Mouse (Mus musculus) 3134 (cell line): ENCODE measurements around the gene Cox6a2.

Source experiments
- DNase-seq: peaks from one replicate; pipeline ENCODE4 v3.0.0-alpha.2; 2011; ENCODE audit warnings: low spot score; ENCODE audit not compliant: insufficient read length; ENCODE audit errors: extremely low read depth

The Cox6a2 gene

DNA sequence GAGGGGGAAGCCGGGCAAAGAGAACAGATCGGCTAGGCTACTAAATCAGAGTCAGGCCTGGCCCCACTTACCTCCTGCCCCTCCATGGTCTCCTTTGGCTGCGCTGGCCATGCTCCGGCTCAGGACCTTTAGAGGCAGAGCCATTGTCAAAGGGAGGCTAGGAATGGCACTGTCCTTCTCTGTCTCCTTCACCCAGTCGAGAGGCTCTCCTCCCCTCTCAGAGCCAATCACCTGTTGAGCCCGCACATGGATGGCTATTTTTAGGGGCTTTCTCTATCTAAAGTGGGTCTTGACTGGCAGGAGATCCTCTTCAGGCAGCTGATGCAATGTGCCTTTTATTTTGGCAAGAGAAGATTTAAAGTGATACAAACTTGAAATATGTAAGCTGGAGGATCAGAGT, at the start of gene Cox6a2:
Gene Cox6a2, minus strand, starts transcription at position 236 of the 400 bp plus-strand sequence.
- DNase-seq = no peak

DNA sequence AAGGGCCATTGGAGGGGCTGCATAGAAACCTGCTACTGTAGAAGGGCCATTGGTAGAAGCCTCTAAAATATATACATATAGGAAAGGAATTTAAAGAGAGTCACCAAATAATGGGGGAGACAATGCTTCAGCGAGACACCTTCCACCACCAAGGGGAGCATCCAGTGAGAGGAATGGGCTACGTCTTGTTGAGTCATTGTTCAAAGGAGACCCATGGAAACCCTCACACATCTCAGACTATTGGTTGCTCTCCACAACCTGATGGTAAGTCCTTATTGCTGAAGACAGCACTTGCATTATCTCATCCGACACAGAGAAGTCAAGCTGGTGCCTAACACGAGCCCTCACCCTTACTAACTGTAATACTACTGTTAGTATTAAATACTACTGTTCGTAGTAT, 49.6 kb upstream of the Cox6a2 start:
- DNase-seq = no peak

DNA sequence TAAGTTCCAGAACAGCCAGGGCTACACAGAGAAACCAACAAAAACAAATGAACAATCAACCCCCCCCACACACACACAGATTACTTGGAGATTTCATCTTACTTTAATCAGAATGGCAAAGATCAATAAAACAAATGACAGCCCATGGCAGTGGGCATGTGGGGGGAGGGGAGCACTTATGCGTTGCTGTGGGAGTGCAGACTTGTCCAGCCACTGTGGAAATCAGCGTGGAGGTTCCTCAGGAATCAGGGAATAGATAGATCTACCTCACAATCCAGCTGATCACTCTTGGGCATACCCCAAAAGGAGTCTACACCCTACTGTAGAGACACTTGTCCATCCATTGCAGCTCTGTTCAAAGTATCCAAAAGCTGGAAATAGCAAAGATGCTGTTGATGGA, 48.8 kb upstream of the Cox6a2 start:
- DNase-seq = no peak

DNA sequence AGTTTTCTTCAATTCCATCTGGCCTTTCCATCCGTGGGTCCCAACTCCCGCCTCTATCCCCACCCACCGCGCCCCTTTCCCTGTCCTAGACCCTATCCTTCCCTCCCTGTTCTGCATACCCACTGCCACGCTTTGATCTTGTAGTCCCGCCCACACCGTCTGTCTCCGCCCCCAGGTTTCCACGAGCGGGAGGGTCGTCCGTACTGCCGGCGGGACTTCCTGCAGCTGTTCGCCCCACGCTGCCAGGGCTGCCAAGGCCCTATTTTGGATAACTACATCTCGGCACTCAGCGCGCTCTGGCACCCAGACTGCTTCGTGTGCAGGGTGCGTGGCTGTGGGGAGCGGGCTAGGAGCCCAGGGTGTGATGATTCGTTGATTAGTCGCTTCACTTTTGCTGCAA, 46.4 kb upstream of the Cox6a2 start:
- DNase-seq = no peak

DNA sequence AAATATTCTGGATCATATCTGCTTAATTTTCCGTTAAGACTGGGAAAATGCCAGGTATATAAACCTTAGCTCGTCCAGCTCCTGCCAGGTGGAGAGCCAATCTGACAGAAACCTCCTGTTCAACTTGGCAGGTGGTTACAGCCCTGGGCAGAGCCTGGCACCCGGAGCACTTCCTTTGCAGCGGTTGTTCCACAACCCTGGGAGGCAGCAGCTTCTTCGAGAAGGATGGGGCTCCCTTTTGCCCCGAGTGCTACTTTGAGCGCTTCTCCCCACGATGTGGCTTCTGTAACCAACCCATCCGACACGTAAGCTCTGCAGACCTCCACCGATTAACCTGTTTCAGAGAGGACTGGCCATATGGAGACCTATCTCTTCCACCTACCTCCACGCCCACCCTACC, 45.8 kb upstream of the Cox6a2 start:
- no peak for DNase-seq

DNA sequence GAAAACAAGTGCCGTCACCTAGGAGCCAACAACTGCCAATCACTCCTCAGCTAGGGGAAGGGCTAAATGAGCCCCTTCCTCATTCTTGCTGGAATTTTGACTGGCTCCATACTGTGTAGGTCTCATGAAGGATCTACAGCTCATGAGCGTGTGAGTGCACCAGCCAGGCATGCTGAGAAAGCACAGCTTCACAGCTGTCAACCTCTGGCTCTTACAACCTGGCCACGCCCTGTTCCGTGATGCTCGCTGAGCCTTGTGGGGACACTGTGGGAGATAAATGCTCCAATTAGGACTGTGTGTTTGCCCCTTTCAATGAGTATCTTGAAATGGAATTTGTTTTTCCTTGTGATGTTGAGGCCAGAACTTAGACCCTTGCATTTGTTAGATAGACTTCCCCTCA, 43.8 kb upstream of the Cox6a2 start:
- DNase-seq = no peak

DNA sequence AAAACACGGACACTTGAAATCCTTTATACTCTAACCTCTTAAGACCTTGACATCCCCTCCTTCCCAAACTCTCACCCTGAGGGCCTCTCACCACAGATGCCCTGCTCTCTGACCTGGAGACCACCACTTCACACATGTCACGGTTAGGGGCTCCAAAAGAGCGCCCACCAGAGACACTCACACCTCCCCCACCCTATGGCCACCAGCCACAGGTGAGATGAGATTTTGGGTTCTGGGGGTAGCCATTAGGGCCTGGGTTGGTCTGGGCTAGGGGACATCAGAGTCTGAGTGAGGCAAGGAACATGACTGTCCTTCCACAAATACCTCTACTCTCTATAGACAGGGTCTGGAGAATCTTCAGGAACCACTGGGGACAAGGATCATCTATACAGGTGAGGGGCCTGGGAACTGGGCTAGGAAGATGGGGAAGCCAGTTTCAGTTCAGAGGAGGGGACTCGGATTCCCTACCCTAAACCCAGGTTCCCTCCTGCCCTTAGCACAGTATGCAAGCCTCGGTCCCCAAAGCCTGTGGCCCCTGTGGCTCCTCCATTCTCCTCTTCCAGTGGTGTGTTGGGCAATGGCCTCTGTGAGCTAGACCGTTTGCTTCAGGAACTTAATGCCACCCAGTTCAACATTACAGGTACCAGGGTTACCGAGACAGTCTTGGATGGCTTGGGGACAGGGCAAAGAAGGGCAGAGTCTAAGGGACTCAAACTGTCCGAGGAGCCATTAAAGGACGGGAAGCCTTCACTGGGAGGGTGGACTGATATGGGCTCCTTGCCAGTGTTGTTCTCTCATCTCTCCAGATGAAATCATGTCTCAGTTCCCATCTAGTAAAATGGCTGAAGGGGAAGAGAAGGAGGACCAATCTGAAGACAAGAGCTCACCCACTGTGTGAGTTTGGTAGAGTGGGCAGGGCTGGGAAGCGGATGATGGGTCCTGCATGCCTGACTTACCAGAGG, 42.2 kb upstream of the Cox6a2 start:
- DNase-seq = no peak

DNA sequence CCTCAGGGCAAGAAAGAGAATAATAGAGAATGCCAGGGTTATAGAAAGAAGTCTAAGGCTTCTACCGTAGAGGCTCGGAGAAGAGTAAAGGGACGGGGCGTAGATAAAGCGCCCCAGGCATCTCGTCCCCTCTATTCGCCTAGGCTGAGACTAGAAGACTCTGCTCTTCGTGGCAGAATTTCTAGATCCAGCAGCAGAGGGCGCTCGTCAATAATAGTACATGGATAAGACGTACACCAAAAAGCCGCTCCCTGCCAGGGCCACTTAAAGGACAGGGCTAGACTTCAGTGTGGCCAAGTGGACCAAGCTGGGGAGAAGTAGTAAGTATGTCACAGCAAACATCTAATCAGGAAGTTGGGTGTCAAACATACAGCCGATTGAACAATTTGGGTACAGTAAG, 41.3 kb upstream of the Cox6a2 start:
- peak; percentile 35 for DNase-seq

DNA sequence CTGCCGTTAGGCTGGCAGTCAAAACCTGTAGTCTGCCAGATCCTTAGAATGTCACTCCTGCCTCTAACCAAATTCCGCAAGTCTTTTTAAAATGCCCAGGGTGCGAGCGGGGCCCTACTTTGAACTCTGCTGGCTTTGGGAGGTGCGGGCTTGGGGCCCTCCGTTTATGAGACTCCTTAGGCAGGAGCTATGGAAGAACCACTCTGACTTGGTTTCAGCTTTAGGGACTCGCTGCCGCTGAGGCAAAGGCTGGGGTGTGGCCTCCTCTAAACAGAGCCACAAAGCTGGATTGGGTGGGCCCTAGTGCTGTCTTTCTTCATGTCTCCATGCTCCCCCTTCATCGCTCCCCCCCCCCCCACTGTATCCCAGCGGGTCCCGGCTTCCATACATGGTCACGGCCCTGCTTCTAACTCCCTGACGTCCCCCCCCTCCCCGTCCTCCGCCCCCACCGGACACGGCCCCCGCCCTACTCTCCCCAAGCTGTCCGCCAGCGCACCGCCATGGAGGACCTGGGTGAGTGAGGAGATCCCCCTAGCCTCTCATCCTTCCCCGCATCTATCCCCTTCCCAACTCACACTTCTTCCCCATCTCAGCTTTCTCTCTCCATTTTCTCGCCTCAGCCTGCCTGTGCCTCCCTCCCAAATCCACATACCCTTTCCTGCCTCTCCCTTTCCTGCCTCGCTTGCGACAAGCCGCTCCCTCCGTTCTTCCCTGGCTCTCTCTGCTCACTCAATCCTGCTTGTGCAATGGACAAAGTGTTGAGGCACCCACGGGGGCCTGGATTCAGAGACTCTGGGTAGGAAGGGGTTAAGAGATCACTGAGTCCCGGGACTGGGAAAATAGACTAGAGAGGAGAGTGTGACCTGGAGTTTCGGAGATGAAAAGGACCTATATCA, 40.6 kb upstream of the Cox6a2 start, which contains the start of gene Tgfb1i1:
Gene Tgfb1i1, plus strand, starts transcription at position 317 of the 896 bp plus-strand sequence.
- DNase-seq = peak; percentile 75

DNA sequence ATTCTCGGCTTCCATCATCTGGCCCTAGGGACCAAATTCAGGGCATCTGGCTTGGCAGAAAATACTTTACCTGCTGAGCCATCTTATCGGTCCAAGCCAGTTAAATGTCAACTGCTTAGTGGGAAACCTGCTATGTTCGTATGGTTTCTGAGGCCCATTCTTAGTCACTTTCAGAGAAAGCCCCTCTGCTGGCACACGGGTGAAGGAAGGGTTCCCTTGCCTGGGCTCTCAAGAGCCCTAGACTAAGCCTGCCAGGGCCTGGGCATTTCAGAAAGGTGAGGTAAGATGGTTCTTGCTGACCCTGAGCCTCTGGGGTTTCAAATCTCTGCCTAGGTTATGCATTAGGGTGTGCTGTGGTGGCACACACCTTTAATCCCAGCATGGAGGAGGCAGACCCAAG, 39.4 kb upstream of the Cox6a2 start:
- no peak for DNase-seq

DNA sequence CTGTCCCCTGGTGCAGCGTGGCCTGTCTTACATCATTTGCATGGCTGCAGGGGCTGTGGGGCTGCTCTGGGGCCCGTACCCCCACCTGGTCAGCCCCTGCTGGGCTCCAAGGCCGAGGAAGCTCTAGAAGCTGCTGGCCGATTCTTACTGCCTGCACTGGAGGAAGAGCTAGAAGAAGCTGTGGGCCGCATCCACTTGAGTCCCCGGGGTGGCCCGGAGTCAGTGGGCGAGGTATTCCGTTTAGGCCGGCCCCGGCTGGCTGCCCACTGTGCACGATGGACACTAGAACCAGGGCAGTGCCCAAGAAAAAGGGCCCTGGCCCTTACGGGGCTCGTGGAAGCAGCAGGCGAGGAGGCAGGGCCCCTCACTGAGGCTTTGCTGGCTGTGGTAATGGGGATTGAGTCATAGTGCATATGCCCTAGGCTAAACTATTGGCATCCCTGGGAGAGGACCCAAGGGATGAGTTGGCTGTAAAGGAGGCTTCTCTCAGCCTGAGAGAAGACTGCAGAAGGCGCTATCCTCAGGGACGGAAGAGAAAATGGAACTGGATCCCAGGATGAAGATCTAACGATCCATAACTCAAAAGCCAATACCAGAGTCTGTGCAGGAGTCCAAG, 38.3 kb upstream of the Cox6a2 start:
- DNase-seq = peak; percentile 76

DNA sequence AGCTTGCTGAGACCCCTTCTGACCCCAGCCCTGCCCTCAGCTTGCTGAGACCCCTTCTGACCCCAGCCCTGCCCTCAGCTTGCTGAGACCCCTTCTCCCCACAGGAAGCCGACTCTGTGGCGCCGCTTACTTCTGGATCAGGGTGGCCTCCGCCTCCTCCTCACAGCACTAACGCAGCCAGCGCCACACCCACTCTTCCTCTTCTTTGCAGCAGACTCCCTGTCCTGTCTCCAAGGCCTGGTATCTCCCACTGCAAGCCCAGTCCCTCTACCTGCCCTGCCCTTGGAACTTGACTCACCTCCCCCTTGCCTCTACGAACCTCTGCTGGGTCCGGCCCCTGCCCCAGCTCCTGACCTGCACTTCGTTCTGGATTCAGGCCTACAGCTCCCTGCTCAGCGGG, 37.7 kb upstream of the Cox6a2 start:
- no peak for DNase-seq

DNA sequence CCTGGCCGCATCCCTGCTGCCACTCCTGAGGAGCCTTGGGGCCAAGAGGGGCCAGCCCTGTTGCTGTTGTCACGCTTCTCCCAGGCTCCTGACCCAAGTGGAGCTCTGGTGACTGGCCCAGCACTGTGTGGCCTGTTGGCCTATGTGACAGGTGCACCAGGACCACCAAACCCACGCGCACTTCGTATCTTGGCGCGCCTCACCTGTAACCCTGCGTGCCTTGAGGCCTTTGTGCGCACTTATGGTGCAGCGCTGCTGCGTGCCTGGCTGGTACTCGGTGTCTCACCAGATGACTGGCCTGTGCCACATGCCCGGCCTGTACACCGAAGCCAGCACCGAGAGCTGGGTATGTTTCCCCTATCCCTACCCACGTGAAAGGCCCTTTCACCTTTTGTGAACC, 36.1 kb upstream of the Cox6a2 start:
- no peak for DNase-seq

DNA sequence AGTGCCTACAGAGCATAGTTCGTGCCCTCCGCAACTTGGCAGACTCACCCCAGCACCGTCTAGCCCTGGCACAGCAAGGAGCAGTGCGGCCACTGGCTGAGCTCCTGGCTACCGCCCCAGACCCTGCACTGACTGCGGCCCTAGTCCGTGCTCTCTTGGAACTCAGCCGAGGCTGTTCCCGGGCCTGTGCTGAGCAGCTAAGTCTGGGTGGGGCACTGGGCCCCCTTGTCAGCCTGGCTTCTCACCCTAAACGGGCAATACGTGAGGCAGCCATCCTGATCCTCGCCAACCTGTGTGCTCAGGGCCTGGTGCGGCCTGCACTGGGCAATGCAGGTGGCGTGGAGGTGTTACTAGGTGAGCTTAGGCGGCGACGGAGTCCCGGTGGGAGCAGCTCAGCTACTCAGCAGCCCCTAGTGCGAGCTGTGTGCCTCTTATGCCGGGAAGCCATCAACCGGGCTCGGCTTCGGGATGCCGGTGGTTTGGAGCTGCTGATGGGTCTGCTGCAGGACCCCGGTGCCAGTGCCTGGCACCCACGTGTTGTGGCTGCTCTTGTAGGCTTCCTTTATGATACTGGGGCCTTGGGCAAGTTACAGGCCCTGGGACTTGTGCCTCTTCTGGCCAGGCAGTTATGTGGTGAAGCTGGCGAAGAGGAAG, 34.1 kb upstream of the Cox6a2 start:
- no peak for DNase-seq

DNA sequence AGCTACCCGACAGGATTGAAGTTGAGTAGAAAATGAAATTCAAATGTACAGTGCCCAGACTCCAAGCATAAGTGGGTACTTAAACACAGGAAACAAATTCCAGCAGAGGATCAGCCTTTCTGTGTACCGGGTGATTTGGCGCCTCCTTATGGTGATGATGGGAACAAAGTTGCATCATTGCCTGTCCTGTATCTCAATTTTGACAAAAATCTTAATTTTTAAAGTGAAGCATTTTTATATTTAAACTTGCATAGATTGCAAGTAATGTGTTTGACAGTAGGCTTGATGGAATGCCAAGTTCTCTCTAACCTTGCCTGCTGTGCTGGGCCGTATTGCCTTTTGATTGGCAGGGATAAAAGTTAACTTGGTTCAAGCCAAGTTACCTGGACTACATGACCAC, 32.8 kb upstream of the Cox6a2 start:
- no peak for DNase-seq

DNA sequence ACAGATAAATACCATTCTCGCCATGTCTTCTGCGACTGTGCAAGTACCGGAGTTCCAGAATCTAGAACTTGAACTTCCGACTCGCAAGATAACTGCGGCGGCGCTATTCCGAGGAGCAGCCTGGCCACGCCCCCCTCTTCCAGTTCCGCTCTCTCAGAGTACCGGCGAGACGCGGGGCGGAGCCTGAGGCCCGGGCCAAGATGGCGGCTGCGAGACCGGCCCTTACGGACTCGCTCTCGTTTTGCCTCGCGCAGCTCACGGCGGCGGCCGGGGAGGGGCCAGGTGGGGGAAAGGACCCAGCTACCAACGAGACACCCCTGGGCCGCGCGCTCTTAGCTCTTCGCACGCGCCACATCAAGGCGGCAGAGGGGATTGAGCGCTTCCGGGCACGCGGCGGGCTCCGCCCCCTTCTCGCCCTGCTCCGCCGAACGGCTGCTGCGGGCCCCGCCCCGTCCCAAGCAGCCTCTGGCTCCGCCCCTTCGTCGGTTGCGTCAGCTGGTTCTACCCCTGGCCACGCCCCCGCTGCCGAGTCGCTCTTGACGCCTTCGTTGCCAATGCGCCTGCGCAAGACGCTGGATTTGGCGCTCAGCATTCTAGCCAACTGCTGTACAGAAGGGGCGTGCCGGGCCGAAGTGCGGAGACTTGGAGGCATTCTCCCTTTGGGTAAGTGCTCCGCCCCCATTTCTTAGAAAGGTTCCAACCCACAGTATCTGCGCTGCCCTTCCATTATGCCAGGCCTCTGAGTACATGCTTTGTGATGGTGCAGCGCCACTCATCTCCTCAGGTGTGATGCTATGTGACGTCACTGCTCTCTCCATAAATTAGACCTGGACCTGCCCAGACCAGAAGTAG, 32.0 kb upstream of the Cox6a2 start, which contains the start of gene 9130023H24Rik:
Gene 9130023H24Rik, minus strand, starts transcription at position 105 of the 852 bp plus-strand sequence.
- peak; percentile 99 for DNase-seq

DNA sequence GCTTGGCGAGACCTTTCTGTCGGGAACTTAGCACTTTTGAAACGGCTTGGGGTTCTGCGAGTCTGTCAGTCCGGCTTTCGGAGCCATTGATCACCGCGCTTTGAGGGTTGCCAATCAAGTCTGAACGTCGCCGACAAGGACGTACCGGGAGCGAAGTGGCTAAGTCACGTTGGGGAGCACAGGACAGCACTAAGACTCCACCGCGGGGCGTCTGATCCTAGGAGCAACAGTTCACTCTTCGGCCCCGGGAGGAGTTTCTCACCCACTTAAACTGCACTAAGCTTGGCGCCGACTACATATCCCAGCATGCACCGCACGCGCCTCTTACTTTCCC, 31.4 kb upstream of the Cox6a2 start:
- DNase-seq = no peak

DNA sequence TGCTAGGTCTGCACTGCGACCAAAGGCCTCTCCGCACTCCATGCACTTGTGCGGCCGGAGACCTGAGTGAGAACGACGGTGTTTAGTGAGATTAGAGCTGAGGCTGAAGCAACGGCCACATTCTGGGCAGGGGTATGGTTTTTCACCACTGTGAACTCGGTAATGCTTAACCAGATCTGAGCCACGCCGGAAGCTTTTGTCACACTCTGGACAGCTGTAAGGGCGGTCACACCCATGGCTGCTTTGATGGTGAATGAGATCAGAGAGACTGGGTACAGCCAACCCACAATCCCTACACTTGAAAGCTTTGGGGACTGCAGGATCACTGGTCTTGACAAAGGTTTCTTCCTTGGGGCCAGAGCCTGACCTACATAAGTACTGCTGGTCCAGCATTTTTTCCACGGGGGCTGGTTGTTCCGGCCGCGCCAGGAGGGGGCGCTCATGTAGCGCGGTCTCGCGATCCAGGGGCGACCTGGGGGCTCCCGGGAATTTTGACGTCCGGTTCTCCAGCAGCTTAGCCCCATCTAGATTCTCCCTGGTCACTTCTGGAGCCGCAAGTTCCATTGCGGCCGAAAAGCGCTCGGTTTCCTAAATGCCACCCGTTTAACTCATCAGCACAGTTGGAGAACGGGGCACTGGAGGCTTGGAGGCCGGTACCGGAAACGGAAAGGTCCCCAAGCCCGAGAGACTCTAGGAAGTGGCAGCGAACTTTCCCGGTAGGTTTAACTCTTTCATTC, 30.8 kb upstream of the Cox6a2 start, which contains the start of gene Armc5:
Gene Armc5, plus strand, starts transcription at position 487 of the 737 bp plus-strand sequence.
- peak; percentile 87 for DNase-seq

DNA sequence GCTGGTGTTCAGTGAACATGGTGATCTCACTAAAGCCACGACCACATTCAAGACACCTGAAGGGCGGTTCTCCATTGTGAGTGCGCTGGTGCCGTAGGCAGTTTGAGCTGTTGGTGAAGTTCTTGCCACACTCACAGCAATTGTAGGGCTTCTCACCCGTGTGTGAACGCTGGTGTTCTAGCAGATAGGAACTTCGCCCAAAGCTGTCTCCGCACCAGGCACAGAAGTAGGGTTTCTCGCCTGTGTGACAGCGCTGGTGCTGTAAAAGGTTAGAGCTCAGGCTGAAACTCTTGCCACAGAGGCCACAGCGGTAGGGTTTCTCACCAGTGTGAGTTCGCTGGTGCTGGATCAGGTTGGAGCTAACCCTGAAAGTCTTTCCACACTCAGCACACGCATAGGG, 30.2 kb upstream of the Cox6a2 start:
- no peak for DNase-seq
